Mouse (Mus musculus) liver, adult 2 months (tissue): Measurements from ENCODE around the gene Tdrkh.

ENCODE experiments used
- CTCF ChIP-seq: fragments of 200-500 bp; IDR thresholded peaks from 2 replicates; pipeline ENCODE4 v1.5.1; 2011; ENCODE audit warnings: low read depth, low read length, control low read depth
- POLR2A ChIP-seq: fragments of 200-500 bp; IDR thresholded peaks from 2 replicates; pipeline ENCODE4 v1.6.1; 2011; ENCODE audit warnings: low read length, control low read depth; ENCODE audit not compliant: insufficient read depth; ENCODE audit errors: extremely low read depth

DNA sequence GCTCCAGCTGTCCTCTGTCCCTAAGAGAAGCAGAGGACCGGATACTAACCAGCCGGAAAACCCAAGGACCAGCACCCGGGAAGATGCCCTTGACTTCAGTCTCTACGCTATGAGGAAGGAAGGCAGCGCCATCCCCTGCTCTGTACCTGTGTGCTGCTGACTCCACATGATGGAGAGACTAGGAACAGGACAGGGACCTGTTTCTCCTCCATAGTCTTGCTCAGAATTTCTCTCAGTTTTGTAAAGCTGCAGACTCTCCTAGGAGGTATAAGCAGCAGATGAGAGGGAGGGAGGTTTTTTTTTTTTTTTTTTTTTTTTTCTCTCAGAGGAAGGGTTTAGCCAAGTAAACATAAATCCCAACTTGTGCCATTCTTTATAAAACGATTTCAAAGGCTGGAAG is 14.9 kb upstream of the Tdrkh start, which contains the start of gene Lingo4:
- no peak for TF ChIP-seq POLR2A
- no peak for TF ChIP-seq CTCF
